Mouse (Mus musculus): Measurements from ENCODE around the gene Tnpo2.

The Tnpo2 gene

GRCm38 (mm10) chr8:85027922-85028321 is 8.8 kb upstream of the Tnpo2 start:
- no peak for DNase-seq

- no peak for DNase-seq
These were observed 7.4 kb upstream of the Tnpo2 start for GRCm38 (mm10) chr8:85029271-85029670.

DNA sequence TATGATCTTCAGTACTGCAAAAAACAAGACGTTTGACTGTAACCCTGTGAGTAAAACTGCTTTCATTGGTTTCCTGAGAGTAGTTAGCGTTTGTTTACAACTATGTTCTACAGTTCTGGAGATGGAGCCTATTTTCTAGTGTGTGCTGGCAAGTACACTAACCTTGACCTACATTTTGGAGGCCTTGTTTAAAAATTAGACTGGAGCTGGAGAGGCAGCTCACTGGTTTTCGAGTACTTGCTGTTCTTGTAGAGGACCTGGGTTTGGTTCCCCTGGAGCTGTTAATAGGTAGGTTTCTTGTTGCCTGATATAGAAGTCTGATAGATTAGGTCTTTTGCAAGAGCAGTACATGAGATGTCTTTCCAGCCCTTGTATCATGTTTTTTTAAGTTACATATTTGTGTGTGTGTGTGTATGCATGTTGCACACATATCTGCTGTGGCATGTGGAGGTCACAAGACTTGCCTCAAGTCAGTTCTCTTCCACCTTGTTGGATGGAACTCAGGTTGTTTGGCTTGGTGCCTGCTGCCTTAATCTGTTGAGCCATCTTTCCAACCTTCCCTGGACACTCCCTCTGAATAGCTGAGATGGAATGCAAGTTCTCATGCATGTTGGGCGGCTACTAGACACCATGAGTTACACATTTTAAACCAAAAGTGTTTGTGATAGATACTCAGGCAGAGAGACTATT is 3.9 kb upstream of the Tnpo2 start:
- no peak for DNase-seq

GRCm38 (mm10) chr8:85033867-85034266 is 2.8 kb upstream of the Tnpo2 start:
- no peak for DNase-seq

DNA sequence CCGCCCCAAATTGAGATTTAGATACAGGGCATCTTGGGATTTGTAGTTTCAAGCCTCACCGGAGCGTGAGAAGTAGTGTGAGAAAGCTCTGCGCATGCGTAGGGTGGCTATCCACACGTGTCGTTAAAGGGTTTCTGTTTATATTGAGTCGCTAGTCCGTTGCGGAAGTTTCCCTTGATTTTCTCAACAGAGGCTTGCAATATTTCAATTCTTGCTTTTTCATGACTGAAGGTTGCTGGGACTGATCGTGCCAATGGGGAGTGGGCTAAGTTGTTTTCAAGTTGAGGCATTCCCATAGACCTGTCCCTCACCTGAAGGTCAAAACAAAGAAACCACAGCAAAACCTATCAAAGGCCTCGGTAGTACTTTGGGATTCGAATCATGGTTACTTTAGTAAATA is 2.0 kb upstream of the Tnpo2 start:
- peak; percentile 57 for DNase-seq

GRCm38 (mm10) chr8:85035165-85035727 is 1.5 kb upstream of the Tnpo2 start:
- no peak for DNase-seq

- DNase-seq, result peak; percentile 33
These were observed 896 bp upstream of the Tnpo2 start for GRCm38 (mm10) chr8:85035728-85036310.

- no peak for DNase-seq
These were observed 366 bp upstream of the Tnpo2 start for GRCm38 (mm10) chr8:85036381-85036717.

GRCm38 (mm10) chr8:85037366-85037680 is 608 bp downstream of the Tnpo2 start:
- DNase-seq, result no peak

DNA sequence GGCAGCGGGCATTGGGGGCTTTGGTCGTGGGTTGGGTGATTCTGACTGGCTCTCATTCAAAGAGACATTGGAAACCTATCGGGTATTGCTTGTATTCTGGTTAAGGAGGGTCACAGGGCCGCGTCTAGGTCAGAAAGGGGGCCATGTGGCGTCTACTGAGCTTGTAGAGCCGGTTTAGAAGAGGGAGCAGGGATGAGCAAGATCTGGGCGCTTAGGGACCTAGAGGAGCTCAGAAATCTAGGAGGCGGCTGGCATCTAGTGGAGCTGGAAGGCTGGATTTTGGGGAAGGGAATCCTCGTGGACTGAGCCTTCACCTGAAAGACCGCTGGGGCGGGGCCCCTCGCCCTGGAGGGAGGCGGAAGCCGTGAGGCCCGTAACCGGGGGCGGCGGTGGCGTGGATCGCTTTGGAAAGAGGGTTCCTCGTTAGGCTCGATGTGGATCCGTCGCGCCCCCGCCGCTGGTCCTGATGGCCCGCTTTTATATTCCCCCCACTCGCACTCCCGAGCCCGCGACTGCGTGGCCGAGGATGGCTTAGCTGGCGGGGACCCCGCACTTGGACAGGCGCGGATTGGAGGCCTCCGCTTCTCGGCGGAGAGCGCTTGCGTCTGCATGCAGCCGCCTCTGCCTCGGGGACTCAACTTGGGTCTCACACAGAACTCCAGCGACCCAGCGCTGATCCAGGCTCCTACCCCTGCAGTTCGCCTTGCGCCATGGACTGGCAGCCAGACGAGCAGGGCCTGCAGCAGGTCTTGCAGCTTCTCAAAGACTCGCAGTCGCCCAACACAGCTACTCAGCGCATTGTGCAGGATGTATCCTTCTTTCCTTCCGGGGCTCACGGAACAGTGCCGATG is 1.2 kb downstream of the Tnpo2 start:
- DNase-seq, result peak; percentile 51

DNA sequence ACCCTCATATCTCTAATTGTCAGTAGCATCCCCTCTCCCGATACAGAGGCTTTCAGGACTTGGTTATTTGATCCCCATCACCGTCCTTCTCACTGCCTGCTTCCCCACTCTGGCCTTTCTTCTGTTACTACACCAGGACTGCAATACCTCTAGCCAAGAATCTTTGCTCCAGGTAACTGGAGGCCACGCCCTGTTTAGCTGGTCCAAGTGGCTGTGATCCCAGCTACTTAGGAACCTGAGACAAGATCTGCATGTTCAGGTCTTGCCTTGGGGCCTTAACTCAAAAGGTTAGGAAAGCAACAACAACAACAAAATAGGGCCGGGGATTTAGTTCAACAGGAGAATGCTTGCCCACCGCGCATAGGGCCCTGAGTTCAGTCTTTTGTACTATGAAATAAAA is 6.9 kb downstream of the Tnpo2 start:
- no peak for DNase-seq

- DNase-seq, result no peak
These were observed 20.7 kb downstream of the Tnpo2 start for GRCm38 (mm10) chr8:85057367-85057766.

DNA sequence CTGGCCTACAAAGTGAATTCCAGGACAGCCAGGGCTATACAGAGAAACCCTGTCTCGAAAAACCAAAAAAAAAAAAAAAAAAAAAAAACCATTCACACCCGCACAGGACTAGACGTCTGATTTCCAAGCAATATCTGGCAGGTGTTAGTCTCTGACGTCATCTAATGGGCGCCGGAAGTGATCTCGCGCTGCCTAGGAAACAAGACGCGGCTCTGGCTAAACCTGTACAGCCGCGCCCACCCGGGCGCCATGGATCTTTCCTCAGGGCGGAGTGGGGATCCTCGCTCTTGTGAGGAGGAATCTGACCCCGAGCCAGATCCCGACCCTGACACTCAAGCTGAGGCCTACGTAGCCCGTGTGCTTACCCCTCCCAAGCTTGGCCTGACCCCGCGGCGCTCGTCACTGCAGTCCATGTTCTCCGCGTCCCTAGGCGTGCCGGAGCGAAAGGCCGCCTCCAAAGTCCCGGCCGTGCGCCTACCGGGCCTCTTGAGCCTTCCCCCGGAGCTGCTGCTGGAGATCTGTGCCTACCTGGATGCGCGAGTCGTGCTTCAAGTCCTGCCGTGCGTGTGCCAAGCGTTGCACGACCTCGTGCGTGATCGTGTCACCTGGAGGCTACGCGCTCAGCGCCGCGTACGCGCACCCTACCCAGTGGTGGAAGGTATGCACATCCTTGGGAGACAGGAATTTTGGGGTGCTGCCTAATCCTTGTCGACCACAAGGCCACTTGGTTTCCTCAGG is 23.3 kb downstream of the Tnpo2 start, which contains the start of gene Fbxw9:
Gene Fbxw9, plus strand, starts transcription at position 177 of the 738 bp plus-strand sequence.
- peak; percentile 83 for DNase-seq

GRCm38 (mm10) chr8:85062603-85063002 is 25.9 kb downstream of the Tnpo2 start:
- no peak for DNase-seq

- no peak for DNase-seq
These were observed 28.5 kb downstream of the Tnpo2 start for GRCm38 (mm10) chr8:85065213-85065612.

DNA sequence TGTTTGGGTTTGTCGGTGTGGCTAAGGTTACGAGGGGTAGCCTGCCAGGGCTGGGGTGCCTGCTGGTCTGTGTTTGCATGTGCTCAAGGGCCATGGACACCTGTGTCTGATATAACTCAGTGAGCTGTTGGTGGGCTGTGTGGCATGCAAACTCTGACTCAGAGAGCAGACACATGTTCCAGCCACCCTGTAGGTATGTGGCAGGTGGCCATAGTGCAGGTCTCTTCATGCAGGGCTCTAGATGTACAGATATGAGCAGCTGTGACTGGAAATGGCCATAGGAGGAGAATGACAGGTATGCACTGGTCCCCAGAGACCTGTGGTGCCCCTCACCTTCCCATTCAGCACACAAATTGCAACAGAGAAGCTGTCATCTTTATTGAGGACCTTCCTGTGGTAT is 30.4 kb downstream of the Tnpo2 start:
- no peak for DNase-seq

DNA sequence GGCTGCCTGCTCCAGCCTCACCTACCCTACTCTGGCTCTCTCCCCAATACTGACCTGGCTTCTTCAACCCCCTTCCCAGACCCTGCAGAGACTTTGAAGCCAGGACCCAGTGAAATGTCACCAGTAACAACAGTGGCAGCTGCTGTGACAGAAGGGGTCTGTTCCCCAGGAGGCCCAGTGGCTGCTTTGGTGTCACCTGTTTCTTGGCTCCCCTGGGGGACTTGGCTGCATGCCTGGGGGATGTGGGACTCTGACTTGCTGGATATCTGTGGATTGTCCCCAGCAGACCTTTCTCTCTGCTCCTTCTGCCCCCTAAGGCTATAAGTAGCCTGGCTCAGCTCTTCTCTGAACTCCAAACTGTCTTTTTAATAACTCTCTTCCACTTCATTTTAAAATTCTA is 31.3 kb downstream of the Tnpo2 start, which contains the start of gene Gm5741:
Gene Gm5741, minus strand, starts transcription at position 1 of the 400 bp plus-strand sequence.
- DNase-seq, result no peak

DNA sequence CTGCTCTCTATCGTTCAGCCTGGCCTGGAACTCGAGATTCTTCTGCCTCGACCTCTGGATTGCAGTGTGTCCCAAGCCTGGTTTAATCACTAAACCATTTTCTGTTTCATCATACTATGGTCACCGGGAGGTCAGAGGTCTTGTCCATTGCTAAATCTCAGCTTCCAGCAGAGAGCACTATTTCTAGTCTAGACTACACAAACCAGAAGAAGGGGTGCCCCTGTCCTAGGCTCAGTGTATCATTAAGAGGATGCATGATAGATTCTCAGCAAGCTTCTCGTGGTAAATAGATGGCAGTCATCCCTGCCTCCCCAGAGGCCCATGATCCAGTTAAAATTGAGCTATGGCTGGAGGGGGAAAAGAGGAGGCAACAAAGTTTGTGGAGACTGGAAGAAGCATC is 34.3 kb downstream of the Tnpo2 start:
- no peak for DNase-seq

- peak; percentile 88 for DNase-seq
These were observed 35.0 kb downstream of the Tnpo2 start, which contains the start of gene Dhps for GRCm38 (mm10) chr8:85071514-85072281. Gene Dhps, plus strand, starts transcription at chr8:85071757.

DNA sequence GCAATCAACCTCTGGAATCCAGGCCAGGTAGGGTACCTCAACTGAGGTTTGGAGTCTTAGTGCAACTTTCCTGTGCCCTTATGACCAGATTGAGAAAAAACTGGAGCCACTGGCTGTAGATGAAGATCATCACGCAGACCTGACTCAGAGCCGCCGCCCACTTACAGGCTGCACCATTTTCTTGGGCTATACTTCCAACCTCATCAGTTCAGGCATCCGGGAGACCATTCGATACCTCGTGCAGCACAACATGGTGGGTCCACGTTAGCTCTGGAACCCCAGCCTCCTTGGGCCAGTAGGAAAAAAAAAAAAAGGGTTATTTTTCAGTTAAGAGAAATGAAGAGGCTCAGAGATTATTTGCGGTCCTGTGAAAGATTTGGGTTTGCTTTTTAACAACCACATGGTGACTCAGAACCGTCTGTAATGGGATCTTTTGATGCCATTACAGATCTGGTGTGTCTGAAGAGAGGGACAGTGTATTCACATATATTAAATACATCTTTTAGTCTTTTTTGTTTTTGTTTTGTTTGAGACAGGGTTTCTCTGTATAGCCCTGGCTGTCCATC is 35.7 kb downstream of the Tnpo2 start:
- no peak for DNase-seq

DNA sequence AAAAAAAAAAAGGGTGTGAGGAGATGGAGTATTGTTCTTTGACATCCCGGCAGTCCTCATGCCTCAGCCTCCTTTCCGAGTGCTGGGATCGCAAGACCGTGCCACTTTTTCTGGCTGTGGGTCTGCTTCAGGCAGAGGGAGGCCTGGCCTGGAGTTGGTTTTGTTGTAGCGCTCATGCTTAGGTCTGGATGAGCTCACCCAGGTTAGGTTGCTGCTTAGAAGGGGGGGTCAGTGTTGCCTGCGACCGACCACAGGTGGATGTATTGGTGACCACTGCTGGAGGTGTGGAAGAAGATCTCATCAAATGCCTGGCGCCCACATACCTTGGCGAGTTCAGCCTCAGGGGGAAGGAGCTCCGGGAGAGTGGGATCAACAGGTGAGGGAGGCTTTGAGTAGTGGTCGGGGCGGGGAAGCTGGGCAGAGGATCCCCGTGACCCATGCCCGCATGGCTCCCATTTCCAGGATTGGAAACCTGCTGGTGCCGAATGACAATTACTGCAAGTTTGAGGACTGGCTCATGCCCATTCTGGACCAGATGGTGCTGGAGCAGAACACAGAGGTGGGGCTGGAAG is 36.4 kb downstream of the Tnpo2 start:
- DNase-seq, result no peak

Data from cerebellum, adult 8-10 months (tissue).